10 mouse cellular contexts compared by ENCODE assay signal in the genomic region with DNA sequence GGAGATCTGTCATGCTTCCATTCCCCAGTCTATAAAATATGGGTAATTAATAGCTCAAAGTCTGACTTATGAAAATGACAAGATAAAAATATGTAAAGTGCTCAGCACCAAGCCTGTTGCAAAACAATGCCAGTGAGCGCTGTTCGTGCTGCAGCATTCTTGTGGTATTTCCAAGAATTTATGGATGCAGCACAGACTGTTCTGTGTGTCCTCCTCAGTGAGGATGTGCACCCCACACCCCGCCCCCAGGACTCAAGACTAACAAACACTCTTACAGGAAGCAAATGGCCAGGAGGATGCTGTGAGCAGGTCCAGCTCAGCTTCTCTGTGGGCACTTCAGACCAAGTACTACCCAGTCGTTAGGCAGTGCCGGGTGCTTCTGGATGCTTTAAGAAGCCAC.
DNase-seq lines count a peak whose midpoint lies in the region; ATAC-seq and TF ChIP-seq lines count a peak whose summit lies in the region.
"Had no signal": no experiment of that assay in that cellular context is flagged by ENCODE, and none has a peak within 500 bp of the region (broad histone marks: within the 10 kb centered on the region; RNA-seq: fewer than 3 reads in every experiment).

No protein-coding gene starts in this region.

- no peak overlapping the region for H3K9ac ChIP-seq in intestine, embryonic 14.5 days (ENCODE audit: low read length)
- H3K9ac ChIP-seq in intestine, postnatal 0 days (ENCODE audit: low read depth, low read length) = no peak overlapping the region
- H3K9ac ChIP-seq: liver, embryonic 15.5 days had no signal

- H3K36me3 ChIP-seq in intestine, embryonic 14.5 days (ENCODE audit: control insufficient read depth, insufficient read depth, low read length) = no peaks in the 10 kb centered on the region
- H3K36me3 ChIP-seq in intestine, postnatal 0 days (ENCODE audit: control insufficient read depth, insufficient read depth) = no peaks in the 10 kb centered on the region
- H3K36me3 ChIP-seq in thymus, adult 2 months (ENCODE audit: control insufficient read depth, insufficient read depth, low read length) = no peaks in the 10 kb centered on the region
- H3K36me3 ChIP-seq: forebrain, embryonic 10.5 days; liver, embryonic 15.5 days had no signal

- H3K27ac ChIP-seq in intestine, embryonic 14.5 days (ENCODE audit: low read depth) = no peak overlapping the region
- no peak overlapping the region for H3K27ac ChIP-seq in intestine, postnatal 0 days (ENCODE audit: low read depth, low read length)
- H3K27ac ChIP-seq in thymus, adult 2 months (ENCODE audit: control insufficient read depth, insufficient read depth, low read length) = no peak overlapping the region
- H3K27ac ChIP-seq: liver, embryonic 15.5 days had no signal

- TF ChIP-seq POLR2A in thymus, adult 2 months (IDR thresholded peaks at IDR 0.05; ENCODE audit: control insufficient read depth, extremely low read depth, insufficient read depth, low read length, poor library complexity) = no peak

- TF ChIP-seq CTCF in intestine, postnatal 0 days (IDR thresholded peaks at IDR 0.05; ENCODE audit: low read depth) = no peak
- no peak for TF ChIP-seq CTCF in thymus, adult 2 months (IDR thresholded peaks at IDR 0.05; ENCODE audit: borderline replicate concordance, control insufficient read depth, extremely low read depth, insufficient read depth, low read length, poor library complexity)

- no peaks in the 10 kb centered on the region for H3K9me3 ChIP-seq in intestine, embryonic 14.5 days (ENCODE audit: control insufficient read depth, low read length)
- no peaks in the 10 kb centered on the region for H3K9me3 ChIP-seq in intestine, postnatal 0 days (ENCODE audit: control insufficient read depth)
- H3K9me3 ChIP-seq: forebrain, embryonic 10.5 days; liver, embryonic 15.5 days had no signal

- no peak overlapping the region for H3K4me2 ChIP-seq in intestine, embryonic 14.5 days (ENCODE audit: low read length)
- no peak overlapping the region for H3K4me2 ChIP-seq in intestine, postnatal 0 days (replicated peaks; ENCODE audit: low read depth)
- H3K4me2 ChIP-seq: liver, embryonic 15.5 days had no signal

- H3K4me1 ChIP-seq in intestine, embryonic 14.5 days (replicated peaks; ENCODE audit: control insufficient read depth, insufficient read depth, low read length) = peaks cover 19% of the 10 kb centered on the region; the same call in 1 of the 2 replicates
- H3K4me1 ChIP-seq in intestine, postnatal 0 days (replicated peaks; ENCODE audit: control insufficient read depth, insufficient read depth, low read length) = 0 out of 2 replicates have a peak, but pooled peaks cover 10% of the 10 kb centered on the region
- H3K4me1 ChIP-seq in thymus, adult 2 months (replicated peaks; ENCODE audit: control insufficient read depth, insufficient read depth, low read length) = peaks cover 8% of the 10 kb centered on the region

- H3K4me3 ChIP-seq in intestine, embryonic 14.5 days (ENCODE audit: low read depth, low read length) = no peak overlapping the region
- no peak overlapping the region for H3K4me3 ChIP-seq in intestine, postnatal 0 days (ENCODE audit: low read depth, low read length)
- no peak overlapping the region for H3K4me3 ChIP-seq in thymus, adult 2 months (ENCODE audit: control insufficient read depth, insufficient read depth, low read length)
- H3K4me3 ChIP-seq: forebrain, embryonic 10.5 days; liver, embryonic 15.5 days had no signal

- ATAC-seq in intestine, embryonic 14.5 days (replicated peaks; ENCODE audit: low FRiP score, low TSS enrichment, low read depth) = no peak
- no peak for ATAC-seq in intestine, postnatal 0 days

- DNase-seq in intestine, embryonic 14.5 days (ENCODE audit: low spot score) = peak; percentile 37
- peak; percentile 49 for DNase-seq in right cerebral cortex, adult 18-20 months
- DNase-seq in right cerebral cortex, postnatal 10 days (ENCODE audit: low spot score in 2 of 2) = no peak
- DNase-seq in kidney, postnatal 25 days = peak; percentile 53 to 81
- DNase-seq in testis, postnatal 14 days (ENCODE audit: low spot score) = peak; percentile 44
- no peak for DNase-seq in urinary bladder, postnatal 36 days (ENCODE audit: low spot score in 2 of 2)
- no peak for DNase-seq in thymus, adult 2 months

- H3K27me3 ChIP-seq in intestine, embryonic 14.5 days (replicated peaks; ENCODE audit: control insufficient read depth, insufficient read depth, low read length) = no peaks in the 10 kb centered on the region
- no peaks in the 10 kb centered on the region for H3K27me3 ChIP-seq in intestine, postnatal 0 days (replicated peaks; ENCODE audit: control insufficient read depth, insufficient read depth, low read length)
- no peaks in the 10 kb centered on the region for H3K27me3 ChIP-seq in thymus, adult 2 months (ENCODE audit: control insufficient read depth, insufficient read depth, low read length)
- H3K27me3 ChIP-seq: liver, embryonic 15.5 days had no signal

- WGBS in intestine, embryonic 14.5 days = 65% methylated on average over 5 of the region's 5 CpGs
- WGBS in intestine, postnatal 0 days = 61% methylated on average over 5 of the region's 5 CpGs
- 72% methylated on average over 5 of the region's 5 CpGs for WGBS in thymus, adult 2 months

Comparison
In these comparisons a context has a peak if more than half of its experiments do, and no peak if none do; other contexts are left out.
1. DNase-seq: peak in intestine, embryonic 14.5 days (single experiment), right cerebral cortex, adult 18-20 months (single experiment), kidney, postnatal 25 days (2 of 2) and testis, postnatal 14 days (single experiment); none in right cerebral cortex, postnatal 10 days (0 of 2), urinary bladder, postnatal 36 days (0 of 2) and thymus, adult 2 months (single experiment).